Mouse (Mus musculus) erythroid progenitor cell, adult 5-6 weeks (primary cell): Measurements from ENCODE around the gene Gsdma3. TPM values are rescaled to one million over a fixed set of nuclear protein-coding genes. Genes with fewer than 3 reads are reported as not detected.
A peak's percentile ranks its signal among the peaks of the same experiment; 100 is the strongest.
"Not testable (repeated sequence)": the region's sequence is repeated elsewhere in the genome, so short reads cannot be mapped to it uniquely, and the experiment has no call there.

Experiments used
- ATAC-seq: replicated peaks from 2 replicates; pipeline ENCODE4 v1.8.0; 2016; ENCODE audit warnings: moderate number of reproducible peaks, mild to moderate bottlenecking, moderate TSS enrichment, inconsistent platforms; ENCODE audit not compliant: poor library complexity, low FRiP score, severe bottlenecking
- total RNA-seq, 2 experiments: library from RNA; stranded (forward) in 1 of 2; stranded (reverse) in 1 of 2; fragments of 150-400 nt in 1 of 2; fragments of 186-747, 209-891 nt in 1 of 2; gene quantifications; 2 replicates each; pipeline versions ENCODE4 v1.2.3 to v1.2.4; 2015 to 2017; ENCODE audit warnings: low replicate concordance in 2 of 2

Gene Gsdma3
- total RNA-seq, 2 experiments from 2014 or later = not detected

GRCm38 (mm10) chr11:98595021-98595420 lies 31.1 kb upstream of the Gsdma3 start:
- ATAC-seq = no peak

- no peak for ATAC-seq
Measured at GRCm38 (mm10) chr11:98595473-98595872, 30.7 kb upstream of the Gsdma3 start.

- no peak for ATAC-seq
Measured at GRCm38 (mm10) chr11:98595955-98596354, 30.2 kb upstream of the Gsdma3 start.

- peak; percentile 78 for ATAC-seq
Measured at GRCm38 (mm10) chr11:98597363-98597762, 28.8 kb upstream of the Gsdma3 start.

DNA sequence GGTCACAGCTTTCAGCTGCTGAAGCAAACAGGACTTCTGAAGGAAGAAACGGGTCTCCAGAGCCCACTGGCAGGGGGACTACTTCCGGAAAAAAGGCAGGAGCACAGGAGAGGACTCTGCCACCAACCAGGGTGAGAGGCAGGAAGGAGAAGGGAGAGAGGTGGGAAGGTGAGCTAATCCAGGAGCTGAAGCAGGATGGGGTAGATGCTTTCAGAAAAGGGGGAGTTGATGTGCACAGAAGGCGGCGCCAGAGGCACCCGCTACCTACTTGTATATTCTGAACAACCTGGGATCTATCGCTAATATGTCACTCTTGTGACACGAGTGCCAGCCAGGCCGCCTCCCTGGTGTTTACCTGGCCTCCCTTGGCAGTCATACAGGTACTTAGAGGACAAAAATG lies 28.2 kb upstream of the Gsdma3 start, which contains the start of gene Lrrc3c:
TSS of gene Lrrc3c (plus strand) at position 301 of the 400 bp plus-strand sequence.
- 0 out of 2 replicates have a peak, but pooled peaks have one; percentile 3 for ATAC-seq

DNA sequence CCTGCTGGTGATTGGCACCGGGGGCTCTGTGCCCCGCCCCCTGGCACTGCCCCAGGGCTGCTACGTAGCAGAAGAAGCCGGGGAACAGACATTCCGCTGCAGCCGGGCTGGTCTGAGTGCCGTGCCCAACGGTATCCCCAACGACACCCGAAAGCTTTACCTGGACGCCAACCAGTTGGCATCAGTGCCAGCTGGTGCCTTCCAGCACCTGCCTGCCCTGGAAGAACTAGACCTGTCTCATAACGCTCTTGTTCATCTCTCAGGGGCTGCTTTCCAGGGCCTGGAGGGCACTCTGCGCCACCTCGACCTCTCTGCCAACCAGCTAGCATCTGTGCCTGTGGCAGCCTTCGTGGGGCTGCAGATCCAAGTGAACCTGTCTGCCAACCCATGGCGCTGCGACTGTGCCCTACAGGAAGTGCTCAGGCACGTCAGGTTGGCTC lies 27.3 kb upstream of the Gsdma3 start:
- no peak for ATAC-seq

- no peak for ATAC-seq
Measured at GRCm38 (mm10) chr11:98599291-98599690, 26.9 kb upstream of the Gsdma3 start.

DNA sequence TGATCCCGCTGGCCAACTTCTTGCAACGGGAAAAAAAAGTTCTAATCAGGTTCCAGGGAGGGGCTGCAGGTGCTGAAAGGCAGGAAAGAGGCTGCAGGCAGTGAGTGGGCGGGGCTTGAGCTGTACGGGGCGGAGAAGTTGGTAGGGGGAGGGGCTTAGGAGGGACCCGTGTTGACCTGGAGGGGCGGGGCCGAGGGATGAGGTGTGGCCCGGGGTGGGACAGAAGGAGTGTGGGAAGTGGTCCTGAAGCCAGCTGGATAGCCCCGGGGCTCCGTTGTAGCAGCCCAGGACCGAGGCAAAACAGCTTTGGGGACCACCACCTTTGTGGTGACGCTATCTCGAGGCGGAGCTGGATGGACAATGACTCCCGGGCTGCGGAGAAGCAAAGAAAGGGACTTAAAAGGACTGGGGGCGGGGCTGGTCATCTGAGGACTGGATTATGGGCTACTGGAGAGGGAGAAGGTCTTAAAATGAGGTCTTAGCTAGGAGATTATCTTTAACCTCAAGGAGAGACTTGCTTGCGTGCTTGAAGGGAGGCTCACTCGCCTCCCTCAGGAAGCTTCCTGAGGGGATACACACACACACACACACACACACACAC lies 24.0 kb upstream of the Gsdma3 start:
- ATAC-seq = no peak

DNA sequence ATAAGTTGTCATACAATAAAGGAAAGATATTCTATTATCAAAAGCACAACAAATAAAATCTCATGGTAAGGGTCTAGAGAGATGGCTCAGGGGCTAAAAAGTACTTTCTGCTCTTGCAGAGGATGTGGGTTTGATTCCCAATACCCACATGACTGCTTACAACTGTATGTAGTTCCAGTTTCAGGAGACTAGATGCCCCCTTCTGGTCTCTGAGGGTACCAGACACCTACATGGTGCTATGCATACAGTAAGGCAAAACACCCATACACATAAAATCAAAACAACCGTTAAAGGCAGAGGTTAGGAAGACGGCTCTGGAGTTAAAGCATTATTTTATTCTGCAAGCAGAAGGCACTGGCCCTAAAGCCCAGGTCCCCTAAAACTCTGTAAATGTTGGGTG lies 22.2 kb upstream of the Gsdma3 start:
- no peak for ATAC-seq

DNA sequence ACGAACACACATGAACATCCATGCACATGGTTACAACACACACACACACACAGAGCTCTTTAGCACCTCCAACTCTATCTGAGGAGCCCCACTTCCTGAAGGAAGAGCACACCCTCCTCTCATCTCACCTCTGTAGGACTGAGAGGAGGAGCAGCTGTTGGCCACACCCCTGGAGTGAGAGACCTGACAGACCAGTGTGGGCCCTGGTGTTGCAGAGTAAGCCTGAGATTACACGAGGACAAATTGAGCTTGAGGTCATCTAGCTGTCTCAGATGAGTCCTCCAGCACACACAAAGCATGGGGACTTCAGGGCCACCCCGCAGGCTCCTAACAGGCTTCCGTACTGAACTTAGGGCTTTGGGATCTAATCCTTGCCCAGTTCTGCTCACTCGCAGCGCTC lies 21.2 kb upstream of the Gsdma3 start:
- not testable (repeated sequence) for ATAC-seq

DNA sequence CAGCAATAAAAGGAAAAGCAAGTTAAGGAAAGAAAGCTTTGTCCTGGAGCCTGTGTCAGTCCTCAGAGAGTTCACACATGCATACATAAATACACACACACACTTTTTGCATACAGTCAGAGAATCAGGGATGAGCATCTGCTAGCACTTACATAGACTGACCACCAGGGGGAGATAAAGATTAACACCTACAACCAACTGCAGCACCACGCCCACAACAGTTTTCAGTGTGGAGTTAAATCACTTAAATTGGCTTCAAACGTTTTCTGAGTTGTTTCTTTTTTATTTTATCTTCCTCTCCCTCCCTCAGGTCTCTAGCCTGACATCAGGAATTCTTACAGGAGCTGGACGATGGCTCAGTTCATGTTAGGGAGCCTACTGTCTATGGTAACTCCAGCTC lies 19.4 kb upstream of the Gsdma3 start:
- ATAC-seq = peak; percentile 86

DNA sequence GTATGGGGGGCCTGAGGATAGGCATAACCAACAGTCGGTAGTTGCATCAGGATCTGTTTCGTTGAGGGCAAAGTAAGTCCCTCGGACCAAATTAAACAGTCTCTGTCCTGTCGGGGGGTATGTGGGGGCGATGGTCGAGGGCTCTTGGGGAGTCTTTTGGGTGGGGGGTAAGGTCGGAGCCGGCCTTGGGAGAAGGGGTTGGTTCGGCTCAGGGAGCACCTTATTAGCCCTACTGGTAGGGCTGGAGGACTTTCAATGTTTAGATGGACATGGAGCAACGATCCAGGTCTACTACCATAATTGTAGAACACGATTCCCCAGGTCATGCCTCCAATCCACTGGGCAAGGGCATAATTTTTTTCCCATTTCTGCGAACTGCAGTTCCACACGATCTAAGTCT lies 5.4 kb upstream of the Gsdma3 start:
- no peak for ATAC-seq

- ATAC-seq = not testable (repeated sequence)
Measured at GRCm38 (mm10) chr11:98623981-98624380, 2.2 kb upstream of the Gsdma3 start.

- ATAC-seq = not testable (repeated sequence)
Measured at GRCm38 (mm10) chr11:98624381-98624780, 1.8 kb upstream of the Gsdma3 start.

DNA sequence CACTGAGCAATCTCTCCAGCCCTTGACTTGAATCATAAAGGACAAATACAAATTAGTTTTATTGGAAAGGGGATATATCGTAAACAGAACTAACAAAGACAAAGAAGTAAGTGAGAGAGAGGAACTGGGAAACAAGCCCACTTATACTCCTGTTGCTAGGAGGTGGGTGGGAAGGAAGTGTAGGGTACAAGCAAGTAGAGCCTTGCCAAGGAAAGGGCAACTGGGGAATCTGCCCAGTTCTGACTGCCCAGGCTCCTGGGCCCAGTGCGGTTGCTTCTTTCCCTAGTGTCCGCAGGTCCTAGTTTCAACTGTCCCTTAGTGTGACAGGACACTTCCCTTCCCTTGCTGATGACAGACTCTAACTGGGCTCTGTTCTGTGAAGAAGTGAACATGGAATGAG lies 2.5 kb downstream of the Gsdma3 start:
- no peak for ATAC-seq

DNA sequence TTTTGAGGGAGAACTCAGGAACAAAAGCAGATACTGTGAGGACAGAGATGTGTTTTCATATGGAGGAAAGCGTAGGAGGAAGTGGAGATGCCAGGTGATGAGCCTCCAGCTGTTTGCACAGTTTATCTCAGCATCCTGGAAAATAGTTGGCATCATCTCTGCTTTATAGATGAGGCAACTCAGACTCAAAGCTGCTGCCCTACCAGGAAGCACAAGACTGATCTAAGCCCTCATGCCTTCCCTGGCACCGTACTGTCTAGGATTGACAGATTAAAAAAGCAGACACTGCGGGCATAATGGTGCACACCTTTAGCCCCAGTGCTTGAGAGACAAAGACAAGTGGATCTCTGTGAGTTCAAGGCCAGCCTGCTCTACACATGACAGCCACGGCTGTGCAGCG lies 4.5 kb downstream of the Gsdma3 start:
- ATAC-seq = no peak

DNA sequence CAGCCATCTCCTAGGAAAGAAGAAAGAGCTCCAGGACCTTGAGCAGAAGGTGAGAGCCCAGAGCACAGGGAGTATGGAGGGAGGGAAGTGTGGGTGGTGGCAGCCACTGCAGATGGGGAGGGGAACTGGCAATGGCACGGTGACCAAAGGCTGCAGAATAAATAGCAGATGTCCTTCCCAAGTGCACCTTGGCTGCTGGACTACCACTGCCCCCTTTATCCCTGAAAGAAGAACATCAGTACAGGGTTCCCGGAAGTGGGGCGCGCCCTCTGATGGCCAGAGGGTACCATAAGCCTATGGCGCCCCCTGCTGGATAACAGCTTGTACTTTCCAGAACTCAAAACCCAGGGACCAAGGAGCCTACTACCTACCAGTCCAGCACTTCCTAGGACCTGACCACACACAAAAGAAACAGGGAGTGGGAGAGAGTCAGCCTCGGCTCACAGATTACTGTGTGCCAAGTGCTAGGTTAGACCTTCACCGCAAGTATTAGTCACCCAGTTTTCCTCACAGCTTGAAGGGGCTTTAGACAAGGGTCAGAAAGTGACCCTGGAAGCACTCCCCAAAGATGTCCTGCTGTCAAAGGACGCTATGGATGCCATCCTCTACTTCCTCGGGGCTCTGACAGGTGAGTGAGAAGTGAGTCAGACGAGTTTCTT lies 9.3 kb downstream of the Gsdma3 start:
- ATAC-seq = peak; percentile 90

DNA sequence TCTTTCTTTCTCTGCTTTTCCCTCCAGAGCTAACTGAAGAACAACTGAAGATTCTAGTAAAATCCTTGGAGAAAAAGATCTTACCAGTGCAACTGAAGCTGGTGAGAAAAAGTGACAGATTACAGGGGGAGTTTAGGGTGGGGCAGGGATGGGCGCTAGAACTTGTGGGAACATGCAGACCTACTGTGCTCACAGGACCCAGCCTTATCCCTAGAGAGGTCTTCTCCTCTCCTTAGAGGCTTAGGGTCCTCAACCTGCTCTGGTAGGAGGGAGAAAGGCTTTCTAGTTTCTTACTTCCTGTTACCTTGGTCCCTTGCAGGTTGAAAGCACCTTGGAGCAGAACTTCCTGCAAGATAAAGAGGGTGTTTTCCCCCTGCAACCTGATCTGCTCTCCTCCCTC lies 11.3 kb downstream of the Gsdma3 start:
- no peak for ATAC-seq

DNA sequence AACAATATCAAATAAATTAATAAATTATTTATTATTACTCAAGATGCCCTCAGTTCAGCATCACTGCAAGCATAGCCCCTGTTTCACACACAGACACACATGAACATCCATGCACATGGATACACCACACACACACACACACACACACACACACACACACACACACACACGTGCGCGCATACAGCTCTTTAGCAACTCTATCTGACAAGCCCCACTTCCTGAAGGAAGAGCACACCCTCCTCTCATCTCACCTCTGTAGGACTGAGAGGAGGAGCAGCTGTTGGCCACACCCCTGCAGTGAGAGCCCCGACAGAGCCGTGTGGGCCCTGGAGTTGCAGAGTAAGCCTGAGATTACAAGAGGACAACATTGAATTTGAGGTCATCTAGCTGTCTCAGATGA lies 13.9 kb downstream of the Gsdma3 start:
- ATAC-seq = no peak

DNA sequence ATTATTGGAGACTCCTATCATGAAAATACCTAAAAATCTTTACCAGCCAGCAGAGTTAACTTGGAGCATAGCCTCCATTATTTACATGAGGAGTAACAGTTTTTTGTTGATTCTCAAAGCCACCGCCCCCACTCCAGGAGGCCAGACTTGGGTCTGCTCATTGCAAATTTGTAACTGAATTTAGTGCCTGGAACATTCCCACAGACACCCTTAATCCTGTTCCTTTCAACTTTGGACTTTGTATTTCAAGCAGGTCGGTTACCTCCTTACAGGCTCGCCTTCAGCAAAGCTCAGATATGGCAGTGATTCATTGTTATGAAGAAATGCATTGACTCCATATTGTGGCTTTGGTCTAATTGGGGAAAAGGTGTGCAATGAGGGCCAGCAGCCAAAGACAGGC lies 18.6 kb downstream of the Gsdma3 start:
- ATAC-seq = no peak

DNA sequence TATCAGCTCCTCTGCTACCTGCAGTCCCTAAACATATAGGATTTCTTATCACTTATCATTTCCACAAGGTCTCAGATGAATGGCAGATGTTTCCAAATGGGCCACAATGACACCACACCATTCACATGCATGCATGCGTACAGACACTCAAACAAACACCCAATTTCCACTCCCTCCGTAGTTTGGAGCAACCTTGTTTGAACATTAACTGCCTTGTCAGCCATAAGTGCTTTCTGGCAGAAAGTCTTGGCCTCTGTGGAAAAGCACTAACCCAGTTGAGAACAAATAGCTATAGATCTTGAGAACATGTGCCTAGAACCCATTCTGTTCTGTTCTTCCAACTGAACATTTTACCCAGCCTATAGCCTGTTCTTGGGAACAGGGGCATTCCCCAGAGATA lies 19.8 kb downstream of the Gsdma3 start:
- ATAC-seq = no peak

DNA sequence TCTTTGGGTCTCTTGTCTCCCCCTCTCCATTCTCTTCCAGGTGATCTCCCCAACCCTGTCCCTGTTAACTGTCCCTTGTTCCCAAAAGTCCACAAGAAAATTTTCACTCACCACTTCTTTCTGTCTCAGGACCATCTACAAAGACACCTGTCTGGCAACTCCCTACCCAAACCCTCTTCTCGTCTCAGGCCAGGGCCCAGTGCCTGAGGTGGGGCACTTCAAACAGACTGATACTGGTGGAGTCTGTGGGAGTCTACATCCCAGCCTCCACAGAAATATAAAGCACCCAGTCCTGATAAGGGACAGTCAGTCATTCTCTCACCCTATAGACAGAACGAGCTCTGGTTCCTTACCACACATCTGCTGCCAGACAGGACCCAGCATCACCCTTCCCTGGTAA lies 20.3 kb downstream of the Gsdma3 start, which contains the start of gene Gsdma2:
TSS of gene Gsdma2 (plus strand) at position 301 of the 400 bp plus-strand sequence.
- no peak for ATAC-seq
